Mouse (Mus musculus) hindbrain, embryonic 14.5 days (tissue): ENCODE results near the gene Hoxc4. TPM values are rescaled to one million over a fixed set of nuclear protein-coding genes. Genes with fewer than 3 reads are reported as not detected.

Experiments used
- ATAC-seq: fragments of 200-750 bp; cut with Nextera tagmentation; 2 replicates; pipeline ENCODE4 v1.8.0; 2017; ENCODE audit warnings: moderate number of reproducible peaks, mild to moderate bottlenecking, moderate TSS enrichment, moderate library complexity; ENCODE audit not compliant: low FRiP score
- DNase-seq: peaks from one replicate; pipeline ENCODE4 v3.0.0-alpha.2; 2015; ENCODE audit warnings: low spot score
- H3K27ac ChIP-seq: fragments of 300-500 bp; sonication (generic); 2 replicates; pipeline ENCODE4 v1.5.1; 2014; ENCODE audit warnings: mild to moderate bottlenecking, moderate library complexity
- H3K27me3 ChIP-seq: fragments of 300-500 bp; sonication (generic); 2 replicates; pipeline ENCODE4 v1.6.1; 2014; ENCODE audit warnings: mild to moderate bottlenecking, low read length, mixed read lengths; ENCODE audit not compliant: control insufficient read depth, insufficient read depth
- H3K36me3 ChIP-seq: fragments of 300-500 bp; sonication (generic); replicated peaks from 2 replicates; pipeline ENCODE4 v1.6.1; 2014; ENCODE audit not compliant: control insufficient read depth, insufficient read depth
- H3K4me1 ChIP-seq: fragments of 300-500 bp; sonication (generic); replicated peaks from 2 replicates; pipeline ENCODE4 v1.6.1; 2014; ENCODE audit warnings: antibody characterized with exemption, low read length, mixed read lengths; ENCODE audit not compliant: control insufficient read depth, insufficient read depth
- H3K4me2 ChIP-seq: fragments of 300-500 bp; sonication (generic); replicated peaks from 2 replicates; pipeline ENCODE4 v1.6.1; 2014; ENCODE audit warnings: mild to moderate bottlenecking, moderate library complexity
- H3K4me3 ChIP-seq: fragments of 300-500 bp; sonication (generic); replicated peaks from 2 replicates; pipeline ENCODE4 v1.5.1; 2014; ENCODE audit warnings: mild to moderate bottlenecking, low read length
- H3K9ac ChIP-seq: fragments of 300-500 bp; sonication (generic); 2 replicates; pipeline ENCODE4 v1.6.1; 2014
- H3K9me3 ChIP-seq: fragments of 300-500 bp; sonication (generic); 2 replicates; pipeline ENCODE4 v1.6.1; 2016; ENCODE audit warnings: low read length; ENCODE audit not compliant: control insufficient read depth
- WGBS: fragments of 180-500 bp; shearing (Covaris S2); extraction: QIAGEN DNeasy Blood & Tissue Kit; methylation state at CpG from one replicate; pipeline ENCODE4 v1.1.7; 2014; 5-methylcytosine and 5-hydroxymethylcytosine counted together
- polyA plus RNA-seq: library from polyadenylated mRNA; unstranded; fragments of >200 nt; fragmentation: Nextera tagmentation; extraction: Ambion mirVana; gene quantifications from 2 replicates; pipeline ENCODE4 v1.2.1, GENCODE M21; 2014

Hoxc4 gene
- polyA plus RNA-seq, 1 experiment from 2014 or later = 90.0 TPM

DNA sequence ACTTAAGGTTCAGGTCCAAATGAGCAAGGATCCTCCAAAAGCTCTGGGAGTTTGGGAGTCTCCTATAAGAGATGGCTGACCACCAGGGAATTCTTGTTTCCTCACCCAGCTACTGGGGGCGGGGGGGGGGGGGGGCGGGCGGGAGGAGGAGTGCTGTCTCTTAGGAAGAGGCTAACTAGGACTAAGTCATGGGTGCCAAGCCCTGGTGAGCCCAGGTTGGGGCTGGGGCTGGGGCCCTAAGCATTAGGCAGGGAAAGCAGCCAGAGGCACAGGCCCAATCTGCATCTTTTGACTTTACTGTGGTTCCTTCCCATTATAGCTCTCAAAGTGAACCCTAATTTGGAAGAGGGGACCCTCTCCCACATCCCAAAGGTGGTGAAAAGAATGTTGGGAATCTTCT is 13.4 kb downstream of the Hoxc4 start:
- ATAC-seq (no peak), DNase-seq (no peak)
- no peaks in the 10 kb centered on the region; the same call in 1 of the 2 replicates for H3K4me1 ChIP-seq
- peak overlapping the region; percentile 35 for H3K4me2 ChIP-seq
- no peaks in the 10 kb centered on the region for H3K36me3 ChIP-seq
- peak overlapping the region; percentile 94 for H3K27ac ChIP-seq
- no peaks in the 10 kb centered on the region for H3K9me3 ChIP-seq
- H3K27me3 ChIP-seq = peaks cover 90% of the 10 kb centered on the region
- H3K4me3 ChIP-seq = peak overlapping the region; percentile 6; the same call in 1 of the 2 replicates
- H3K9ac ChIP-seq = peak overlapping the region; percentile 42
- WGBS = no CpG with 5 or more reads among the region's 3 CpGs

DNA sequence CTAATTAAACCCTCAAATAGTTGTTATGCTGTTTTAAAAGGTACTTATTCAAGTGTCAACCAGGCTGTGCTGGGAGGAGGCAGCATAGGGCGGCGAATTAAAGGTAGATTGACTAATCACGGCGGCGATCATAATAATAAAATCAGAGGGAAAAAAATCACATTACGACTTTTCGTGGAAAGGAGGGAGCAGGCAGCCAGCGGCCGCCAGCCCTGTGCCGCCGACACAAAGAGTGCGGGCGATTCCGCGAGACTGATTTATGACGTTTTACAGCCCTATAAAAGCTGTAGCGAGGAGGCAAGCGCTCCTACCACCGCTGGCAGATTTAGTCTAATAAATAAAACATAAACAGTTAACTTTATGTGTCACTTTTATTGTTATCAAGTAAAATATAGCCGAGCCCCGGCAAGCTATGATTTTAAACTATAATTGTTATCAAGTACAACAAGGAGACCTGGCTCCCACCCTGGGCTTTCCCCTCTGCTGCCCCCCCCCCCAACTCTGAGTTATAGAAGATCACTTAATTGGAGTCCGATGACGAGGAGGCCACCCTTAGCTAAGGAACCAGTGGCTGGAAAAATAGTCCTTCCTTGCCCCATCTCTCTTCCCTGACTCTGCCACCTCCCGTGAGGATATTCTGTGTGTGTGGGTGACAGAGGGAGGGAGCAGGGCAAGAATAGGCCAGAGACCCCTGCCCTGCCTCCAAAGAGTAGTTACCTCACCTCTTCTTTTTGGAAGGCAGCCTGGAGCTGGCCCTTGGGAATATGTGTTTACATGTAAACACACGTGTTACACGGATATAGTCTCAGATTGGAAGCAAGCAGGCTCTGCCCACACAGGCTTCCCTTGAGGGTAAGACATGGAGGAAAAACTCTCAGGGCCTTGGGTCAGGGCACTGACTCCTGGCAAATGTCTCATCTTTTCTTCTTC is 14.2 kb downstream of the Hoxc4 start:
- Histone ChIP-seq H3K9ac (peak overlapping the region; percentile 42; the same call in 1 of the 2 replicates), H3K4me1 (no peaks in the 10 kb centered on the region; the same call in 1 of the 2 replicates), H3K36me3 (no peaks in the 10 kb centered on the region), H3K4me3 (peak overlapping the region; percentile 6; the same call in 1 of the 2 replicates), H3K27me3 (peaks cover 92% of the 10 kb centered on the region), H3K4me2 (peak overlapping the region; percentile 35), H3K9me3 (no peaks in the 10 kb centered on the region), H3K27ac (peak overlapping the region; percentile 94)
- ATAC-seq (no peak), DNase-seq (no peak)
- 2% methylated on average over 26 of the region's 26 CpGs for WGBS

DNA sequence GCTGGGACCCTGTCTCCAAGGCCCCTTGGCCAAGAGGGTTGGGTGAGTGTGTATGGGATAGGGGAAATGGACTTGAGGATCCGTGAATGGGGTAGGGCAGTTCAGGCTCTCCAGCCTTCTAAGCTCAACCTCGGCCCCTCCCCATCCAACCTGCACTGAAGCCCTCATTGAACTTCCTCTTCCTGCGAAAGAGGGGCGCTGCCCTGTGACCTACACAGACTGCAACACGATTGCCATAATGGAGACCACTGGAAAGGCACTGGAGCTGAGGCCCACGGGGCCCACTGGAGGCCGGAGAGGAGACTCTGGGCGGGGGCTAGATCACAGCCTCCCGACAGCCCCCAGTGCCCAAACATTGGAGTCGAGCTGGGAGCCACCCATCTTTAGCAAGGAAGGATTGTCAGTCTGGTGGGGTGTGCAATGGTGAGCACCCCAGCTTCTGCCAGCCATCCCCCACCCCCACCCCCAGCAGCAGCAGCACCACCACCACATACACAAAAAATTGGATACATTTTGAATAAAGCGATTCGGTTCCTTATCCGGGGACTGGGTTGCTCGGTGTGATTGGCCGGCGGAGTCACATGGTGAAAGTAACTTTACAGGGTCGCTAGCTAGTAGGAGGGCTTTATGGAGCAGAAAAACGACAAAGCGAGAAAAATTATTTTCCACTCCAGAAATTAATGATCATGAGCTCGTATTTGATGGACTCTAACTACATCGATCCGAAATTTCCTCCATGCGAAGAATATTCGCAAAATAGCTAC is 15.5 kb downstream of the Hoxc4 start:
- Histone ChIP-seq H3K4me3 (peak overlapping the region; percentile 46), H3K4me2 (peak overlapping the region; percentile 50), H3K27ac (peak overlapping the region; percentile 94), H3K9me3 (no peaks in the 10 kb centered on the region), H3K4me1 (no peaks in the 10 kb centered on the region; the same call in 1 of the 2 replicates), H3K27me3 (peaks cover 91% of the 10 kb centered on the region), H3K9ac (peak overlapping the region; percentile 76), H3K36me3 (no peaks in the 10 kb centered on the region)
- DNase-seq = no peak
- under 1% methylated on average over 24 of the region's 24 CpGs for WGBS
- ATAC-seq = peak; percentile 73

DNA sequence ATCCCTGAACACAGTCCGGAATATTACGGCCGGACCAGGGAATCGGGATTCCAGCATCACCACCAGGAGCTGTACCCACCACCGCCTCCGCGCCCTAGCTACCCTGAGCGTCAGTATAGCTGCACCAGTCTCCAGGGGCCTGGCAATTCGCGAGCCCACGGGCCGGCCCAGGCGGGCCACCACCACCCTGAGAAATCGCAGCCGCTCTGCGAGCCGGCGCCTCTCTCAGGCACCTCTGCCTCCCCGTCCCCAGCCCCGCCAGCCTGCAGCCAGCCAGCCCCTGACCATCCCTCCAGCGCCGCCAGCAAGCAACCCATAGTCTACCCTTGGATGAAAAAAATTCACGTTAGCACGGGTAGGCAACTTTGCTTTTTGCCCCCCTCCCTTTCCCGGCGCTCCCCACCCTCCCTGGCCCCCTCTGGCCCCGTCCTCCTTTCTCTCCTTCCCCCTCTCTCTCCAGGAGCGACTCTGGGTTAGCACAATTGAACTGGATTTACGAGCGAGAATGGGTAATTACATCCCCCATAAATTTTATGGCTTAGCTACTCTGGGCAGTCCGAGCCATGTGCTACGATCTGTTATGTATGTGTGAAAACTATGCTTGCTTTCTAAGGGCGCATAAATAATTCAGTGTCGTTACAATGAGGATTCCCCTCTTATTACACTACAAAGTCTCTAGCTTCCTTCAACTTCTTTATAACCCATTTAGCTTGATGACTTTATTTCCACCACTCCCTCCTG is 16.2 kb downstream of the Hoxc4 start:
- Histone ChIP-seq H3K27ac (peak overlapping the region; percentile 94), H3K36me3 (no peaks in the 10 kb centered on the region), H3K9ac (peak overlapping the region; percentile 76), H3K4me3 (peak overlapping the region; percentile 46), H3K27me3 (peaks cover 91% of the 10 kb centered on the region), H3K9me3 (no peaks in the 10 kb centered on the region), H3K4me2 (peak overlapping the region; percentile 50), H3K4me1 (no peaks in the 10 kb centered on the region; the same call in 1 of the 2 replicates)
- no peak for DNase-seq
- ATAC-seq = peak; percentile 51
- WGBS = under 1% methylated on average over 34 of the region's 34 CpGs

DNA sequence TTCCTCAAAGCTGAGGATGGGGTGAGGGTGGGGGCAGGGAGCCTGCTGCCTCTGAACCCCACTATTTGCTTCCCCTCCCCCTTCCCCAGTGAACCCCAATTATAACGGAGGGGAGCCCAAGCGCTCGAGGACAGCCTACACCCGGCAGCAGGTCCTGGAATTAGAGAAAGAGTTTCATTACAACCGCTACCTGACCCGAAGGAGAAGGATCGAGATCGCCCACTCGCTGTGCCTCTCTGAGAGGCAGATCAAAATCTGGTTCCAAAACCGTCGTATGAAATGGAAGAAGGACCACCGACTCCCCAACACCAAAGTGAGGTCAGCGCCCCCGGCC is 16.8 kb downstream of the Hoxc4 start:
- WGBS = 1% methylated on average over 14 of the region's 14 CpGs
- Histone ChIP-seq H3K4me3 (peak overlapping the region; percentile 46), H3K4me2 (peak overlapping the region; percentile 50), H3K27me3 (peaks cover 91% of the 10 kb centered on the region), H3K36me3 (no peaks in the 10 kb centered on the region), H3K4me1 (no peaks in the 10 kb centered on the region; the same call in 1 of the 2 replicates), H3K27ac (peak overlapping the region; percentile 94), H3K9me3 (no peaks in the 10 kb centered on the region), H3K9ac (peak overlapping the region; percentile 76)
- ATAC-seq (no peak), DNase-seq (no peak)

DNA sequence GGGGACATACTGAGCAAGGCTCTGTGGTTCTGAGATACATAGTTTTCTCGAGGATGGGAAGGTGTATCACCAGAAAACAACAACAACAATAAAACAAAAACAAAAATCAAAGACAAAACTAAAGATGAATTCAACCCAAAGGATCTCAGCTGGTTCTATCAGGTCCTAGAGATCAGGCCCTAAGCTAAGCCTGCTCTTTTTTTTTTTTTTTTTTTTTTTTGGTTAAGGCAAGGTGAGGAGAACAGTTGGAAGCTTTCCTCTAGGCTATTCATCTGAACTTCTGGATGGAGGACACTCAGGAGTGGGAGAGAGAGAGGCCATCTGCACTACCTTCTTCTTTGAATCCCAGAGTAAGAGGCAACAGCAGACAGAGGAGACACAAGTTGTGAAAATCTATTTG is 18.8 kb downstream of the Hoxc4 start:
- ATAC-seq = no peak
- Histone ChIP-seq H3K4me2 (peak overlapping the region; percentile 50), H3K36me3 (no peaks in the 10 kb centered on the region), H3K4me3 (peak overlapping the region; percentile 46), H3K9ac (peak overlapping the region; percentile 76), H3K4me1 (peaks cover 15% of the 10 kb centered on the region), H3K27me3 (peaks cover 92% of the 10 kb centered on the region), H3K9me3 (no peaks in the 10 kb centered on the region), H3K27ac (peak overlapping the region; percentile 79)
- DNase-seq = no peak
- 17% methylated on average over 1 of the region's 1 CpGs for WGBS

DNA sequence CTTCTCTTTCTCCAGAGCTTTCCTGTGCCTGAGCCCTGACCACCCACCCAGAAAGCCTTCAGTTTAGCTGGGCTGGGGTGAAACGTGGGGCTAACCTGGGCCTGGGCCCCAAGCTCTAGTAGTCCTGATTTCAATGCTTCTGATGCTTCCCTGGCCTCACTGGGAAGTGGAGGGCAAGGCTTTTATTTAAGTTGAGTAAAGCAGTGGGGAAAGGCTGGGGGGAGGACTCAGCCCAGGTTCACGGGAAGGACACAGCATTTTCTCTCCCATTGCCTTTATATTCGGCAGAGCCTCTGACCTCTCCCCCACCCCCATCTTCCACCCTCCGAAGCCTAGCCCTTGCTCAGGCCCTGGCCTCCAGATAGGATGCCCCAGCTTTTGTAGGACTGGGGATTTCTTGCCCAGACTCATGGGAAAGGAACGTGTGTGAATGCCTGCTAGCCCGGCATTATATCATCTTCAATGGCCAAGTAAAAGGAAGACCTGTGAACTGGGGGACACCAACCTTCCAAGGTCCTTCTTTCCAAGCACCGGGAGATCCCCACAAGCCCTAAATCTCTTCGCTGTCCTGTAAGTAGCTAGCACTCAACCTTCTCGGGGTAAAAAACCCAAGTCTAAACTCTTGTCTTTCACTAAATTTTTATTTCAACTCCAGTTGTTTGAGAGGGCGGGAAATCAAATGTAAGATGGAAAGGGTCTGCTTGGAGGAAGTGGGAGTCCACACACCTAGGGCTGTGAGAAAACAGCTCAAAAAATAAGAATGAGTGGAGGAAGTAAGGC is 20.2 kb downstream of the Hoxc4 start:
- Histone ChIP-seq H3K9ac (peak overlapping the region; percentile 76), H3K4me1 (peaks cover 15% of the 10 kb centered on the region), H3K4me2 (peak overlapping the region; percentile 50), H3K36me3 (no peaks in the 10 kb centered on the region), H3K27ac (peak overlapping the region; percentile 79), H3K9me3 (no peaks in the 10 kb centered on the region), H3K4me3 (peak overlapping the region; percentile 46), H3K27me3 (peaks cover 94% of the 10 kb centered on the region)
- WGBS = 6% methylated on average over 10 of the region's 10 CpGs
- DNase-seq (no peak), ATAC-seq (no peak)

DNA sequence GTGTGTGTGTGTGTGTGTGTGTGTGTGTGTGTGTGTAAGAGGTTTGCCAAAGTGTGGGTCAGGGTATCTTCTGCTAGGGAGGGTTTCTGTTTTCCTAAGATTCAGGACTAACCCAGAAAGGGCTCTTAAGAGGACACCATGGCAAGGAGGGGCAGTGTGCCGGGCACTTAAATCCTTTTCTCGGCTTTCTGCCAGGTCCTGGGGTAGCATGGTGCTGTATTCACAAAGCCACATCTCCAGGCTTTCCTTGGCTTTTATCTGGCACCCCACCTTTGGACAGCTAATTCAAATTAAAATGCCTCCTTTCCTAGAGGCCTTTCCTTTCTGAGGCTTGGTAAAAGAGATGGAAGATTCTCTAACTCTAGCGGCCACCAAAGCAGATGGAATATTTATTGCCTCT is 20.9 kb downstream of the Hoxc4 start:
- Histone ChIP-seq H3K36me3 (no peaks in the 10 kb centered on the region), H3K4me1 (peaks cover 15% of the 10 kb centered on the region), H3K4me3 (peak overlapping the region; percentile 46), H3K27ac (peak overlapping the region; percentile 79), H3K9me3 (no peaks in the 10 kb centered on the region), H3K4me2 (peak overlapping the region; percentile 50), H3K27me3 (peaks cover 94% of the 10 kb centered on the region), H3K9ac (peak overlapping the region; percentile 76)
- WGBS = 3% methylated on average over 3 of the region's 3 CpGs
- DNase-seq = no peak
- ATAC-seq = no peak
